Mouse (Mus musculus) embryonic facial prominence, embryonic 13.5 days (tissue): ENCODE data around the gene Ube2q2. TPM values are rescaled to one million over a fixed set of nuclear protein-coding genes. Genes with fewer than 3 reads are reported as not detected.

Experiments
- ATAC-seq: fragments of 200-750 bp; cut with Nextera tagmentation; 2 replicates; pipeline ENCODE4 v1.8.0; 2017; ENCODE audit warnings: low read depth; ENCODE audit not compliant: insufficient number of reproducible peaks, insufficient read depth, low FRiP score, low TSS enrichment
- H3K27ac ChIP-seq: fragments of 300-500 bp; sonication (generic); 2 replicates; pipeline ENCODE4 v1.5.1; 2015; ENCODE audit warnings: moderate library complexity, mild to moderate bottlenecking, inconsistent platforms
- H3K27me3 ChIP-seq: fragments of 300-500 bp; sonication (generic); 2 replicates; pipeline ENCODE4 v1.6.1; 2015; ENCODE audit warnings: mild to moderate bottlenecking, inconsistent platforms
- H3K36me3 ChIP-seq: fragments of 300-500 bp; sonication (generic); 2 replicates; pipeline ENCODE4 v1.6.1; 2015; ENCODE audit warnings: mild to moderate bottlenecking, inconsistent platforms
- H3K4me1 ChIP-seq: fragments of 300-500 bp; sonication (generic); 2 replicates; pipeline ENCODE4 v1.6.1; 2015; ENCODE audit warnings: inconsistent platforms
- H3K4me2 ChIP-seq: fragments of 300-500 bp; sonication (generic); 2 replicates; pipeline ENCODE4 v1.6.1; 2015; ENCODE audit warnings: moderate library complexity, mild to moderate bottlenecking, inconsistent platforms
- H3K4me3 ChIP-seq: fragments of 300-500 bp; sonication (generic); 2 replicates; pipeline ENCODE4 v1.5.1; 2015; ENCODE audit warnings: mild to moderate bottlenecking, inconsistent platforms
- H3K9ac ChIP-seq: fragments of 300-500 bp; sonication (generic); 2 replicates; pipeline ENCODE4 v1.6.1; 2015; ENCODE audit warnings: mild to moderate bottlenecking, inconsistent platforms
- H3K9me3 ChIP-seq: fragments of 300-500 bp; sonication (generic); 2 replicates; pipeline ENCODE4 v1.6.1; 2016; ENCODE audit warnings: inconsistent platforms
- WGBS: fragments of 180-500 bp; shearing (Covaris S2); methylation state at CpG from one replicate; pipeline ENCODE4 v1.1.7; 2015; ENCODE audit warnings: mixed read lengths; 5-methylcytosine and 5-hydroxymethylcytosine counted together
- polyA plus RNA-seq: library from polyadenylated mRNA; unstranded; fragments of >200 nt; fragmentation: Nextera tagmentation; extraction: Ambion mirVana; gene quantifications from 2 replicates; pipeline ENCODE4 v1.2.1, GENCODE M21; 2015

Ube2q2 gene
- polyA plus RNA-seq, 1 experiment from 2014 or later, result 35.9 TPM

GRCm38 (mm10) chr9:55195876-55196275, 47.2 kb downstream of the Ube2q2 start:
- Histone ChIP-seq H3K27me3 (no peaks in the 10 kb centered on the region), H3K4me2 (no peak overlapping the region), H3K27ac (no peak overlapping the region), H3K9me3 (no peaks in the 10 kb centered on the region), H3K4me3 (no peak overlapping the region), H3K9ac (no peak overlapping the region), H3K4me1 (no peaks in the 10 kb centered on the region), H3K36me3 (peaks cover 31% of the 10 kb centered on the region)
- WGBS, result 93% methylated on average over 3 of the region's 3 CpGs
- ATAC-seq, result no peak

GRCm38 (mm10) chr9:55198260-55198659, 49.6 kb downstream of the Ube2q2 start:
- Histone ChIP-seq H3K4me3 (no peak overlapping the region), H3K36me3 (peaks cover 40% of the 10 kb centered on the region), H3K9ac (no peak overlapping the region), H3K4me1 (no peaks in the 10 kb centered on the region), H3K27ac (no peak overlapping the region), H3K4me2 (no peak overlapping the region), H3K27me3 (no peaks in the 10 kb centered on the region), H3K9me3 (no peaks in the 10 kb centered on the region)
- ATAC-seq, result no peak
- 95% methylated on average over 1 of the region's 1 CpGs for WGBS

- H3K36me3 ChIP-seq, result peaks cover 41% of the 10 kb centered on the region
- 83% methylated on average over 2 of the region's 2 CpGs for WGBS
Measured at GRCm38 (mm10) chr9:55199348-55199747, 50.7 kb downstream of the Ube2q2 start.

GRCm38 (mm10) chr9:55208458-55208789, 59.8 kb downstream of the Ube2q2 start:
- peak overlapping the region; percentile 95 for H3K9ac ChIP-seq
- H3K36me3 ChIP-seq, result peaks cover 11% of the 10 kb centered on the region
- peak overlapping the region; percentile 88 for H3K4me3 ChIP-seq
- no peaks in the 10 kb centered on the region for H3K9me3 ChIP-seq
- ATAC-seq, result 0 out of 2 replicates have a peak, but pooled peaks have one; percentile 21
- peaks cover 24% of the 10 kb centered on the region for H3K4me1 ChIP-seq
- peak overlapping the region; percentile 83 for H3K4me2 ChIP-seq
- H3K27me3 ChIP-seq, result no peaks in the 10 kb centered on the region
- peak overlapping the region; percentile 85 for H3K27ac ChIP-seq
- WGBS, result 3% methylated on average over 2 of the region's 2 CpGs

More at GRCm38 (mm10) chr9:55199348-55199747, 50.7 kb downstream of the Ube2q2 start:
- Histone ChIP-seq H3K4me3 (no peak overlapping the region), H3K27ac (no peak overlapping the region), H3K9me3 (no peaks in the 10 kb centered on the region), H3K4me1 (no peaks in the 10 kb centered on the region), H3K27me3 (no peaks in the 10 kb centered on the region), H3K9ac (no peak overlapping the region), H3K4me2 (no peak overlapping the region)
- ATAC-seq, result no peak

- peaks cover 15% of the 10 kb centered on the region for H3K36me3 ChIP-seq
- H3K9me3 ChIP-seq, result no peaks in the 10 kb centered on the region
- peaks cover 24% of the 10 kb centered on the region for H3K4me1 ChIP-seq
- peak within 1 kb of the TSS; percentile 88 for H3K4me3 ChIP-seq
- no peaks in the 10 kb centered on the region for H3K27me3 ChIP-seq
- peak; percentile 96 for ATAC-seq
- peak within 1 kb of the TSS; percentile 83 for H3K4me2 ChIP-seq
- WGBS, result under 1% methylated on average over 65 of the region's 65 CpGs
- H3K27ac ChIP-seq, result peak within 1 kb of the TSS; percentile 85
- H3K9ac ChIP-seq, result peak within 1 kb of the TSS; percentile 95
Measured at GRCm38 (mm10) chr9:55208790-55209481, 60.3 kb downstream of the Ube2q2 start, which contains the start of gene Fbxo22. Gene Fbxo22 (plus strand): TSS chr9:55208925.

GRCm38 (mm10) chr9:55211611-55212010, 63.0 kb downstream of the Ube2q2 start:
- H3K9ac ChIP-seq, result 0 out of 2 replicates have a peak overlapping the region, but pooled peaks have one; percentile 32
- no peaks in the 10 kb centered on the region for H3K27me3 ChIP-seq
- H3K4me3 ChIP-seq, result no peak overlapping the region
- 83% methylated on average over 4 of the region's 4 CpGs for WGBS
- no peak for ATAC-seq
- H3K9me3 ChIP-seq, result no peaks in the 10 kb centered on the region
- no peak overlapping the region for H3K27ac ChIP-seq
- peaks cover 34% of the 10 kb centered on the region for H3K36me3 ChIP-seq
- H3K4me1 ChIP-seq, result peaks cover 24% of the 10 kb centered on the region
- no peak overlapping the region; the same call in 1 of the 2 replicates for H3K4me2 ChIP-seq

GRCm38 (mm10) chr9:55213396-55213795, 64.7 kb downstream of the Ube2q2 start:
- no peak overlapping the region for H3K4me2 ChIP-seq
- H3K27ac ChIP-seq, result no peak overlapping the region
- H3K27me3 ChIP-seq, result no peaks in the 10 kb centered on the region
- H3K4me3 ChIP-seq, result no peak overlapping the region
- ATAC-seq, result no peak
- no peak overlapping the region for H3K9ac ChIP-seq
- no peaks in the 10 kb centered on the region for H3K9me3 ChIP-seq
- WGBS, result 90% methylated on average over 1 of the region's 1 CpGs
- H3K4me1 ChIP-seq, result peaks cover 18% of the 10 kb centered on the region
- H3K36me3 ChIP-seq, result peaks cover 52% of the 10 kb centered on the region

- 86% methylated on average over 3 of the region's 3 CpGs for WGBS
- H3K9me3 ChIP-seq, result no peaks in the 10 kb centered on the region
- peaks cover 67% of the 10 kb centered on the region for H3K36me3 ChIP-seq
- H3K4me2 ChIP-seq, result no peak overlapping the region
- peaks cover 11% of the 10 kb centered on the region for H3K4me1 ChIP-seq
- no peak overlapping the region for H3K4me3 ChIP-seq
- H3K27me3 ChIP-seq, result no peaks in the 10 kb centered on the region
- ATAC-seq, result no peak
- no peak overlapping the region for H3K27ac ChIP-seq
- no peak overlapping the region for H3K9ac ChIP-seq
Measured at GRCm38 (mm10) chr9:55215056-55215455, 66.4 kb downstream of the Ube2q2 start.

GRCm38 (mm10) chr9:55215648-55216047, 67.0 kb downstream of the Ube2q2 start:
- Histone ChIP-seq H3K4me3 (no peak overlapping the region), H3K27me3 (no peaks in the 10 kb centered on the region), H3K4me2 (no peak overlapping the region), H3K27ac (no peak overlapping the region), H3K9ac (no peak overlapping the region), H3K9me3 (no peaks in the 10 kb centered on the region), H3K36me3 (peaks cover 73% of the 10 kb centered on the region), H3K4me1 (peaks cover 6% of the 10 kb centered on the region; the same call in 1 of the 2 replicates)
- WGBS, result 83% methylated on average over 3 of the region's 3 CpGs
- no peak for ATAC-seq

- ATAC-seq, result no peak
- no peak overlapping the region for H3K4me3 ChIP-seq
- WGBS, result 90% methylated on average over 2 of the region's 2 CpGs
Measured at GRCm38 (mm10) chr9:55216078-55216477, 67.4 kb downstream of the Ube2q2 start.

GRCm38 (mm10) chr9:55217381-55217780, 68.7 kb downstream of the Ube2q2 start:
- Histone ChIP-seq H3K4me1 (no peaks in the 10 kb centered on the region), H3K9ac (no peak overlapping the region), H3K4me2 (no peak overlapping the region), H3K9me3 (no peaks in the 10 kb centered on the region), H3K27me3 (no peaks in the 10 kb centered on the region), H3K4me3 (no peak overlapping the region), H3K27ac (no peak overlapping the region), H3K36me3 (peaks cover 91% of the 10 kb centered on the region)
- no peak for ATAC-seq
- 92% methylated on average over 3 of the region's 3 CpGs for WGBS

More at GRCm38 (mm10) chr9:55216078-55216477, 67.4 kb downstream of the Ube2q2 start:
- Histone ChIP-seq H3K36me3 (peaks cover 78% of the 10 kb centered on the region), H3K27ac (no peak overlapping the region), H3K27me3 (no peaks in the 10 kb centered on the region), H3K4me1 (peaks cover 5% of the 10 kb centered on the region; the same call in 1 of the 2 replicates), H3K9ac (no peak overlapping the region), H3K9me3 (no peaks in the 10 kb centered on the region), H3K4me2 (no peak overlapping the region)

- Histone ChIP-seq H3K36me3 (peaks cover 55% of the 10 kb centered on the region), H3K9ac (no peak overlapping the region), H3K27me3 (no peaks in the 10 kb centered on the region), H3K4me1 (no peaks in the 10 kb centered on the region), H3K4me2 (no peak overlapping the region), H3K4me3 (no peak overlapping the region), H3K9me3 (no peaks in the 10 kb centered on the region), H3K27ac (no peak overlapping the region)
- 86% methylated on average over 7 of the region's 7 CpGs for WGBS
- ATAC-seq, result no peak
Measured at GRCm38 (mm10) chr9:55225165-55225737, 76.6 kb downstream of the Ube2q2 start.
